Mouse (Mus musculus) spleen, adult 2 months (tissue): ENCODE results near the gene Wdr83.

ENCODE experiments used
- CTCF ChIP-seq: fragments of 200-500 bp; IDR thresholded peaks from 2 replicates; pipeline ENCODE4 v1.5.1; 2011; ENCODE audit warnings: mild to moderate bottlenecking, inconsistent platforms; ENCODE audit not compliant: insufficient read depth, insufficient read length, insufficient replicate concordance; ENCODE audit errors: extremely low read depth
- POLR2A ChIP-seq: fragments of 200-500 bp; IDR thresholded peaks from 2 replicates; pipeline ENCODE4 v1.6.1; 2011; ENCODE audit warnings: low read depth, low read length, inconsistent platforms

DNA sequence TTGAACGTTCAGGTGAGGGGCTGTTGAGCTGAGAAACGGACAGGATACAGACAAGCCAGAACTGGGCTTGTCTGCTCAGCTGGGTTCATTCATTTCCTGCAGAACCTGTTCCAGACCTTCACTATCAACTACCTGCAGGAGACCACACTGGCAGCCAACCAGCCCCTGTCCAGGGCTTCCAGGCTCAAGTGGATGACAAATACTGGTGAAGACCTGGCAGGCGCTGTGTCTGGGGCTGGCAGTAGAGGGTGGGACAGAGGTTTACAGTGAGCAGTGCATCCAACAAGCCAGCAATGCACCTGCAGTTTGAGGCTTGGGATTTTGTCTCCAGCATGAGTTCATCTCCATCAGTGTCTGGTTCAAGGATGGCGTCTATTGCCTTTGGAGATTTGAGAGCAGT is 15.7 kb upstream of the Wdr83 start:
- no peak for TF ChIP-seq POLR2A
- no peak for TF ChIP-seq CTCF
